Mouse (Mus musculus): Measurements from ENCODE around the gene Epop. TPM values are rescaled to one million over a fixed set of nuclear protein-coding genes. Genes with fewer than 3 reads are reported as not detected.
"Not testable (repeated sequence)": the region's sequence is repeated elsewhere in the genome, so short reads cannot be mapped to it uniquely, and the experiment has no call there.

Gene Epop
- polyA plus RNA-seq, 1 experiment from 2014 or later, result 4.1 TPM

GRCm38 (mm10) chr11:97643380-97644055, 14.0 kb upstream of the Epop start:
- H3K36me3 ChIP-seq (ENCODE audit: control insufficient read depth, insufficient read depth, low read length), result no peaks in the 10 kb centered on the region
- DNase-seq (ENCODE audit: low spot score) (no peak), ATAC-seq (replicated peaks; ENCODE audit: low FRiP score) (no peak)
- H3K9me3 ChIP-seq (ENCODE audit: control insufficient read depth, low read length), result no peaks in the 10 kb centered on the region
- no peaks in the 10 kb centered on the region for H3K4me1 ChIP-seq (replicated peaks; ENCODE audit: control insufficient read depth, insufficient read depth, low read length)
- 71% methylated on average over 8 of the region's 8 CpGs for WGBS
- H3K9ac ChIP-seq (ENCODE audit: low read depth, low read length), result no peak overlapping the region
- H3K27me3 ChIP-seq (replicated peaks; ENCODE audit: control insufficient read depth, insufficient read depth, low read length), result 0 out of 2 replicates have a peak, but pooled peaks cover 2% of the 10 kb centered on the region
- no peak overlapping the region for H3K4me2 ChIP-seq
- no peak overlapping the region for H3K27ac ChIP-seq (ENCODE audit: low read depth, low read length)
- H3K4me3 ChIP-seq (ENCODE audit: low read depth, low read length), result no peak overlapping the region

- Histone ChIP-seq H3K27me3 (replicated peaks; ENCODE audit: control insufficient read depth, insufficient read depth, low read length) (0 out of 2 replicates have a peak, but pooled peaks cover 2% of the 10 kb centered on the region), H3K4me3 (ENCODE audit: low read depth, low read length) (no peak overlapping the region), H3K9ac (ENCODE audit: low read depth, low read length) (no peak overlapping the region), H3K4me2 (no peak overlapping the region), H3K36me3 (ENCODE audit: control insufficient read depth, insufficient read depth, low read length) (no peaks in the 10 kb centered on the region), H3K27ac (ENCODE audit: low read depth, low read length) (no peak overlapping the region), H3K4me1 (replicated peaks; ENCODE audit: control insufficient read depth, insufficient read depth, low read length) (no peaks in the 10 kb centered on the region), H3K9me3 (ENCODE audit: control insufficient read depth, low read length) (no peaks in the 10 kb centered on the region)
- DNase-seq (ENCODE audit: low spot score) (no peak), ATAC-seq (replicated peaks; ENCODE audit: low FRiP score) (no peak)
- WGBS, result 45% methylated on average over 2 of the region's 2 CpGs
Measured at GRCm38 (mm10) chr11:97642746-97643145, 13.2 kb upstream of the Epop start.

- 34% methylated on average over 8 of the region's 8 CpGs for WGBS
- Histone ChIP-seq H3K4me2 (no peak overlapping the region), H3K9ac (ENCODE audit: low read depth, low read length) (no peak overlapping the region), H3K27me3 (replicated peaks; ENCODE audit: control insufficient read depth, insufficient read depth, low read length) (0 out of 2 replicates have a peak, but pooled peaks cover 2% of the 10 kb centered on the region), H3K4me3 (ENCODE audit: low read depth, low read length) (no peak overlapping the region), H3K4me1 (replicated peaks; ENCODE audit: control insufficient read depth, insufficient read depth, low read length) (no peaks in the 10 kb centered on the region), H3K9me3 (ENCODE audit: control insufficient read depth, low read length) (no peaks in the 10 kb centered on the region), H3K27ac (ENCODE audit: low read depth, low read length) (no peak overlapping the region), H3K36me3 (ENCODE audit: control insufficient read depth, insufficient read depth, low read length) (no peaks in the 10 kb centered on the region)
- no peak for DNase-seq (ENCODE audit: low spot score)
- no peak for ATAC-seq (replicated peaks; ENCODE audit: low FRiP score)
Measured at GRCm38 (mm10) chr11:97641668-97642067, 12.2 kb upstream of the Epop start.

GRCm38 (mm10) chr11:97635468-97636019, 6.0 kb upstream of the Epop start:
- Histone ChIP-seq H3K36me3 (ENCODE audit: control insufficient read depth, insufficient read depth, low read length) (no peaks in the 10 kb centered on the region), H3K4me1 (replicated peaks; ENCODE audit: control insufficient read depth, insufficient read depth, low read length) (no peaks in the 10 kb centered on the region), H3K4me2 (no peak overlapping the region), H3K9me3 (ENCODE audit: control insufficient read depth, low read length) (no peaks in the 10 kb centered on the region), H3K27me3 (replicated peaks; ENCODE audit: control insufficient read depth, insufficient read depth, low read length) (peaks cover 12% of the 10 kb centered on the region), H3K27ac (ENCODE audit: low read depth, low read length) (no peak overlapping the region), H3K4me3 (ENCODE audit: low read depth, low read length) (no peak overlapping the region), H3K9ac (ENCODE audit: low read depth, low read length) (no peak overlapping the region)
- 68% methylated on average over 11 of the region's 11 CpGs for WGBS
- DNase-seq (ENCODE audit: low spot score) (no peak), ATAC-seq (replicated peaks; ENCODE audit: low FRiP score) (no peak)

- Histone ChIP-seq H3K4me1 (replicated peaks; ENCODE audit: control insufficient read depth, insufficient read depth, low read length) (peaks cover 16% of the 10 kb centered on the region), H3K27me3 (replicated peaks; ENCODE audit: control insufficient read depth, insufficient read depth, low read length) (peaks cover 42% of the 10 kb centered on the region)
- DNase-seq (ENCODE audit: low spot score); H3K4me3 ChIP-seq (ENCODE audit: low read depth, low read length); ATAC-seq (replicated peaks; ENCODE audit: low FRiP score); H3K36me3 ChIP-seq (ENCODE audit: control insufficient read depth, insufficient read depth, low read length); H3K9me3 ChIP-seq (ENCODE audit: control insufficient read depth, low read length); H3K4me2 ChIP-seq; H3K9ac ChIP-seq (ENCODE audit: low read depth, low read length); H3K27ac ChIP-seq (ENCODE audit: low read depth, low read length): not testable (repeated sequence)
- WGBS, result 86% methylated on average over 4 of the region's 4 CpGs
Measured at GRCm38 (mm10) chr11:97632440-97632839, 2.9 kb upstream of the Epop start.

GRCm38 (mm10) chr11:97631938-97632337, 2.4 kb upstream of the Epop start:
- Histone ChIP-seq H3K9me3 (ENCODE audit: control insufficient read depth, low read length) (no peaks in the 10 kb centered on the region), H3K27ac (ENCODE audit: low read depth, low read length) (no peak overlapping the region), H3K9ac (ENCODE audit: low read depth, low read length) (no peak overlapping the region), H3K4me1 (replicated peaks; ENCODE audit: control insufficient read depth, insufficient read depth, low read length) (peaks cover 19% of the 10 kb centered on the region), H3K4me2 (no peak overlapping the region), H3K36me3 (ENCODE audit: control insufficient read depth, insufficient read depth, low read length) (no peaks in the 10 kb centered on the region), H3K27me3 (replicated peaks; ENCODE audit: control insufficient read depth, insufficient read depth, low read length) (peaks cover 47% of the 10 kb centered on the region), H3K4me3 (ENCODE audit: low read depth, low read length) (no peak overlapping the region)
- ATAC-seq (replicated peaks; ENCODE audit: low FRiP score) (no peak), DNase-seq (ENCODE audit: low spot score) (peak; percentile 85)
- 3% methylated on average over 12 of the region's 12 CpGs for WGBS

GRCm38 (mm10) chr11:97631500-97631899, 2.0 kb upstream of the Epop start:
- H3K27me3 ChIP-seq (replicated peaks; ENCODE audit: control insufficient read depth, insufficient read depth, low read length), result peaks cover 51% of the 10 kb centered on the region
- WGBS, result 17% methylated on average over 5 of the region's 5 CpGs

GRCm38 (mm10) chr11:97631046-97631445, 1.5 kb upstream of the Epop start:
- Histone ChIP-seq H3K27me3 (replicated peaks; ENCODE audit: control insufficient read depth, insufficient read depth, low read length) (peaks cover 56% of the 10 kb centered on the region), H3K27ac (ENCODE audit: low read depth, low read length) (no peak overlapping the region), H3K9me3 (ENCODE audit: control insufficient read depth, low read length) (no peaks in the 10 kb centered on the region), H3K4me3 (ENCODE audit: low read depth, low read length) (no peak overlapping the region), H3K36me3 (ENCODE audit: control insufficient read depth, insufficient read depth, low read length) (no peaks in the 10 kb centered on the region), H3K4me1 (replicated peaks; ENCODE audit: control insufficient read depth, insufficient read depth, low read length) (peaks cover 28% of the 10 kb centered on the region), H3K4me2 (no peak overlapping the region), H3K9ac (ENCODE audit: low read depth, low read length) (no peak overlapping the region)
- 46% methylated on average over 2 of the region's 2 CpGs for WGBS
- ATAC-seq (replicated peaks; ENCODE audit: low FRiP score) (no peak), DNase-seq (ENCODE audit: low spot score) (no peak)

More at GRCm38 (mm10) chr11:97631500-97631899, 2.0 kb upstream of the Epop start:
- Histone ChIP-seq H3K4me2 (no peak overlapping the region), H3K9ac (ENCODE audit: low read depth, low read length) (no peak overlapping the region), H3K27ac (ENCODE audit: low read depth, low read length) (no peak overlapping the region), H3K36me3 (ENCODE audit: control insufficient read depth, insufficient read depth, low read length) (no peaks in the 10 kb centered on the region), H3K4me3 (ENCODE audit: low read depth, low read length) (no peak overlapping the region), H3K4me1 (replicated peaks; ENCODE audit: control insufficient read depth, insufficient read depth, low read length) (peaks cover 23% of the 10 kb centered on the region), H3K9me3 (ENCODE audit: control insufficient read depth, low read length) (no peaks in the 10 kb centered on the region)
- ATAC-seq (replicated peaks; ENCODE audit: low FRiP score), result no peak
- no peak for DNase-seq (ENCODE audit: low spot score)

Data from liver, embryonic 11.5 days (tissue).